Mouse (Mus musculus): Measurements from ENCODE around the gene Eml2.
A peak's percentile ranks its signal among the peaks of the same experiment; 100 is the strongest.
"Not testable (repeated sequence)": the region's sequence is repeated elsewhere in the genome, so short reads cannot be mapped to it uniquely, and the experiment has no call there.

Gene Eml2

DNA sequence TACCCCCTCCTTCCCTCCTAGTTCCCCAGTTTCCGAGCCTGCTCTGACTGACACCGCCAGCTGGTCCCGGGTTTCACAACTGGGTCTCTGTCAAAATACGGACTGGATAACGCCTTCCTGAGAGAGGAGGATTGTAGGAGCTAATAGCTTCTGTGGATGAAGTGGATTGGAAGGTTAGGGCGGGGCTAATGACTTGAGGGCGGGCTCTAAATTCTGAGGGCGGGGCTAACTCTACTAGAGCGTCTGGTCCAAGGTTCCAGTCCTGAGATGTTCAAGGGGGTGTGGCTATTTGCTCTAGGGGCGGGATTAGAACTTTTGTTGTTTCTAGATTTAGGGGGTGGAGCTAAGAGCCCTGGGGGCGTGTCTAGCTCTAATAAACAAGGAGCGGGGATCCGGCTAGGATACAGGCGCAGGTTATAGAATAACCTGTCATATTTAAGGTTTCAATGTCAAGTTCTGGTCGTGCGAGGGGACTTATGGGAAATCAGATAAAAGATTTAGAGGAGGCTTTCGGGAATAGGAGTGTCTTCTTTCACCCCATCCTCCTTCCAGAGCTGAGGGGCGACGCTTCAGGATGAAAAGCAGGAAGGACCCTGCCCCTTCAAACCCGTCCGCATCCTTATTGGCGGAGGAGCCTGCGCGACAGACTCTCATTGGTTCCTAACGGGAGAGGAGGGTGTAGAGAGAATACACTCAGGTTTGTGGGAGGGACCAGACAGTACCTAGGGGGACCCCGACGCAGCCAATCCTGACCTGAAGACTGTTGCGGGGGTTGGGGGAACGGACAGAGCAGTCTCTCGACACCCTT is at the start of gene Eml2:
Gene Eml2, plus strand, starts transcription at position 714 of the 808 bp plus-strand sequence.
- peak; percentile 97 for DNase-seq (ENCODE audit: low read depth, low spot score)

DNA sequence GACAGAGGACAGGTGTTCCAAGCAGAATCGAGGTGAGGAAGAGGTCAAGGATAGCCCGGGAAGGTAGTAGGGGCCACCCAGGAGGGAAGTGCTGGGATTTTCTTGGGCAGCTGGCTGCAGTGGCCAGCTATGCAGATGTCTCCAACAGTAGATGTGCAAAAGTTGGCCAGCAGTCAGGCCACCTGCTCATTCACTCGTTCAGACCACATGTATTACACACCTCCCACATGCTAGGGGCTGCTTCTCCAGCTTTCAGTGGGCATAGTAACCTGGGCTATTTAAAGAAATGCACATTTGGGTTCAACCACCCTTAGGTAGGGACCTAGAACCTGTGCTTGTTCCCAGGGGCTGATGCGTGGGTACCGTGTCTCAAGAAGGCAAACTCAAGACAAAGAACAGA is 48.5 kb upstream of the Eml2 start:
- DNase-seq (ENCODE audit: low read depth, low spot score) = no peak

DNA sequence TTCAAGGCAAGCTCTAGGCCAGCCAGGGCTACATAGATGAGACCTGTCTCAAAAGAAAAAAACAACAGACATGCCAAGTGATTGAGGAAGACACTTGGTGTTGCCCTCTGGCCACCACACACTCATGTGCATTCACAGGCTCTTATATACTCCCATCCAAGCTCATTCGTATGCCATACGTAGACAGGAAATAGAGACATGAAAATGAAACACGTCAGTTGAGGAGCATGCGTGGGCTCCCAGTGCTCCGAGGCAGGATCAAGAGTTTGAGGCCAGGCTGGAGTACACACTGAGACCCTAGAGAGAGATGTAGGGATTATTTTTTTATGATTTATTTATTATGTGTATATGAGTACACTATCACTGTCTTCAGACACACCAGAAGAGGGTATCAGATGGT is 46.8 kb upstream of the Eml2 start:
- no peak for DNase-seq (ENCODE audit: low read depth, low spot score)

DNA sequence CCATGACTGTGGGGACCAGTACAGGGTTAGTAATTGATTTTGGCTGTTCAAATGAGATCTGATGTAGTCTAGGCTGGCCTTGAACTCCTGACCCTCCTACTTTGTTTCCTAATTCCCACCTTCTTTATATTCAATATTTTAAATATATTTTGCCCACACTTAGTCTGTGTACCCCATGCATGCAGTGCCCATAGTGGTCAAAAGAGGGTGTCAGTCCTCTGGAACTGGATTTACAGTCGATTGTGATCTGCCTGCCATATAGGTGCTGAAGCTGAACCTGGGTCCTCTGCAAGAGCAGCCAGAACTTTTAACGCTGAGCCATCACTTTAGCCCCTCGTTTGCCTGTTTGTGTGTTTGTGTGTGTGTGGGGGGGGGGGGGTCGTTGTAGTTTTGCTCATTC is 45.6 kb upstream of the Eml2 start:
- DNase-seq (ENCODE audit: low read depth, low spot score) = no peak

DNA sequence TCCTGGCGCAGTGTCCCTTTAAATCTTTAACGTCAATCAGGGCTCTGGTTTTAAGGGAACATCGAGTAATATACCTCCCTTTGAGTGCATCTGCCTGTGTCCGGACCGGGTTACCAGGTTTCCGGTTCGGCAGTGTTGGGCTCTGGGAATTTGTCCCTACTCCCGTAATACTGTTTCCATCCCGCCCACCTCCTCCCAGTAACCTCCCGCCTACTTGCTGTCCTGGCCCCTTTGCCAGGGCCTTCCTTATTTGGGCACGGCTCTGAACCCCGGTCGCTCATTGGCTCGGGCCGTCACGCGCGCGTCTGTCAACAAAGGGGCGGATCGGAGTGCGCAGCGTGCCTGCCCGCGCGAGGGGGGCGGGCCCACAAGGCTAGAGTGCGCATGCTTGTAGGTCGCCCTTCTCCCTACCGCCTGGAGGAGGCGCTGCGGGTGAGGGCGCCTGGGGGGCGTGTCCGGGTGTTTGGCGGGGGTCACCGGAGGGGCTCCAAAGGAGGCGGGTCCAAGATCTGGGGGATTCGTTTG is 44.8 kb upstream of the Eml2 start:
- peak; percentile 98 for DNase-seq (ENCODE audit: low read depth, low spot score)

DNA sequence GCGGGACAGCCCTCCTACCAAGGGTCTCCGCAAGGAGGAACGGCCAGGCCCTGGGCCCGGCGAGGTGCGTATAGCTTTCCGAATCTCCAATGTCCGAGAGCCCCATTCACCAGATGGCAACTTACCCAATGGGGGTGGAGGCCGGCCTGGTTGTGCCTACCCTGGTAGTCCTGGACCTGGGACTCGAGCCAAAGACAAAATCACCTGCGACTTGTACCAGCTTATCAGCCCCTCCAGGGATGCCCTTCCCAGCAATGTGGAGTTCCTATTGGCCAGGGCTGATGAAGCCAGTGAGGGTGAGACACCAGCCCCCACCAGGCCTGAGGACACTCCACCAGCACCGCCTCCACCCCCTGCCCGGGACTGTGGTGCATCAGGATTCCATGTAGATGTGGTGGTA is 40.1 kb upstream of the Eml2 start:
- DNase-seq (ENCODE audit: low read depth, low spot score) = no peak

DNA sequence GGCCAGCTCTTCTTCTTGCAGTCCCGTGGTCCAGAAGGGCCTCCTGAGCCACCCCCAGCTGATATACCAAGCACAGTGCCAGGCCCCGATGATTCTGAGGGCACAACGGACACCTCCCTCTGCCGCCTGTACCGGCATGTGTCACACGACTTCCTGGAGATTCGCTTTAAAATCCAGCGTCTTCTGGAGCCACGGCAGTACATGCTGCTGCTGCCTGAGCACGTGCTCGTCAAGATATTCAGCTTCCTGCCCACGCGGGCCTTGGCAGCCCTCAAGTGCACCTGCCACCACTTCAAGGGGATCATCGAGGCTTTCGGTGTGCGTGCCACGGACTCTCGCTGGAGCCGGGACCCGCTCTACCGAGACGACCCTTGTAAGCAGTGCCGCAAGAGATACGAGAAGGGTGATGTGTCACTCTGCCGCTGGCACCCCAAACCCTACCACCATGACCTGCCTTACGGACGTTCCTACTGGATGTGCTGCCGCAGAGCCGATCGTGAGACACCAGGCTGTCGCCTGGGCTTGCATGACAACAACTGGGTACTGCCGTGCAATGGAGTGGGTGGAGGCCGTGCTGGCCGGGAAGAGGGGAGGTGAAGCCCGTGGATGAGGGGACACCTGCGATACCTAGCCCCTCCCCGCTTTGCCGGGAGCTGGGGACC is 39.4 kb upstream of the Eml2 start:
- DNase-seq (ENCODE audit: low read depth, low spot score) = peak; percentile 53

DNA sequence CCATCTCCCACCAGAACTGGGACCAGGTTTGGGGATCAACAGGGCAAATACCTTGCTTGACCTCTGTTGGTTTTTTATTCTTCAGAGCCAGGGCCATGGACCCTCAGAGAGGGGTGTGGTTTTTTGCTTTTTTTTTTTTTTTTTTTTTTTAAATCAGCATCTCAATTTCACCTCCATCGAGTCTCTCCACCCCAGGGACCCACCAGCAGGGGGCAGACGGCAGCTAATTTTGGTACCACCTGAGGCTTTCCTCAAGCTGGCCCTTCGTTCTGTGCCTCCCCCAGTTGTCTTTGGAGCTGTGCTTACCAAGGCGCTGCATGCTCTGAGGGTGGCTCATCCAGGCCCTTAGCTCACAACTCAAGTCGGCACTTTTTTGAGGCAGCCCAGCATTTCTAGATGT is 38.8 kb upstream of the Eml2 start:
- no peak for DNase-seq (ENCODE audit: low read depth, low spot score)

DNA sequence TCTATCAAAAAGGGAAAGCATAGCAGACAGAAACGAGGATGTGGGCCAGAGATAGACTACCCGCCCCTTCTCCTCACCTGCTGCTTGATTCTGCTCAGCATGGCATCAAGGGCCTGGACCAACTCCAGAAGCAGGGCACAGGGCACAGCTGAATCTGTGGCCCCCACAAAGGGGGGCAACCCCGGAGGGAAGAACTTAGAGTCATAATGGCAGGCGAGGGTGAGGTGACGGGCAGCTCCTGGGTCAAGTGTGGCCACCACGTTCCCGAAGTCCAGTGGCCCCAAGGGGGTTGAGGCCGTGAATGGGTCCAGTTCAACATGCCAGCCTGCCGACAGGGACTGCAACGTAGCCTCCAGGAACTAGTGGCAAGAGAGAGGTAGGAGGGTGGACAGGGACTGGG is 29.4 kb upstream of the Eml2 start:
- no peak for DNase-seq (ENCODE audit: low read depth, low spot score)

DNA sequence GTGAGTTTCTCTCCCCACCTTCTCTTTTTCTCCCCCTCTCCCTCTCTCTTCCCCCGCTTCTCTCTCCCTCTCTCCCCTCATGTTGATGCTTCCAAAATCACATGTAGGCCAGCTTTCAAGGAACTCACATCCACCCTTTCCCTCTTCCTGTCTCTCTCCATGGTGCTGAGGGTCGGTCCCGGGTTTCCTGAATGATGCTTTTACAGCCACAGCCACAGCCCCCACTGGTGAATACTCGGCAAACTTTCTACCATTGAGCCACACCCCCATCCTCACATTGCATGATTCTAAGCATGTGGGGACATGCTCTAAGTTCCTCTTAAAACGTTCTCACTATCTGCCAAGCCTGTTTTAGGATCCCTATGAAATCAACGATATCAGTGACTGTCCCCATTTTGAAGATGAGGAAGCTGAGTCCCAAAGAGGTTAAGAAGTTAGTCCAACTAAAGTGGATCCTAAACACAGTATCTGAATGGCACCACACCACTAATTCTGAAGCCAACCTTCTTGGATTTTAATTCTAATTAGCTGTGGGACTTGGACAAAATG is 28.6 kb upstream of the Eml2 start:
- no peak for DNase-seq (ENCODE audit: low read depth, low spot score)

DNA sequence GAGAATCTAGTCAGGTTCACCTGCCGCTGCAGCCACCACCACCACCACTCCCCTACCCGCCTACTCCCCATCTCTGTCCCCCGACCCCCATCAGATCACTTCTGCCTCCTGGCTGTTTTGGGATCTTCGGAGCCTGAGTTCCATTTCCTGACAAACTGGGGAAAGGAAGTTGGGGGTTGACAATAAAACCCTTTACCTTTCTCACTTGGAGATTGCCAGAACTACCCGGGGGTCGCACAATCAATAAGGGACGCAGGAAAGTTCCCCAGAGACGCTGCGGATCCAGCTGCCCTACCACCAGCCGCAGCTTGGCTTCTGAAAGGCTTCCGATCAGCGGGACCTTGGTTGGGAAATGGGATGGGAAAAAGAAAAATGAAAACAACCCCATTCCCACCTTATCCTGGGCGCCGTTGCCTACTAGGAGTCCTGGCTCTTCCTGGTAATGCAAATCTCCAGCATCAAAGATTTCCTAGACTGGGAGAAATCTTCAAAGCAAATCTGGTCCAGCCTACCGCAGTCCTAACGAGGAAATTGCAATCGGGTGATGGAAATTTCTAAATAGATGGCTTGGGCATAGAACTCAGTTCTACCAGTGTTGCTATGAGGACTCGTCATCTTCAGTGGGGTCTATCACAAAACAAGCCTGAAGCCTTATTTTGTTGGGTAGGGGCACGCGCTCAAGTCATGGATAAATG is 27.9 kb upstream of the Eml2 start:
- DNase-seq (ENCODE audit: low read depth, low spot score) = no peak

DNA sequence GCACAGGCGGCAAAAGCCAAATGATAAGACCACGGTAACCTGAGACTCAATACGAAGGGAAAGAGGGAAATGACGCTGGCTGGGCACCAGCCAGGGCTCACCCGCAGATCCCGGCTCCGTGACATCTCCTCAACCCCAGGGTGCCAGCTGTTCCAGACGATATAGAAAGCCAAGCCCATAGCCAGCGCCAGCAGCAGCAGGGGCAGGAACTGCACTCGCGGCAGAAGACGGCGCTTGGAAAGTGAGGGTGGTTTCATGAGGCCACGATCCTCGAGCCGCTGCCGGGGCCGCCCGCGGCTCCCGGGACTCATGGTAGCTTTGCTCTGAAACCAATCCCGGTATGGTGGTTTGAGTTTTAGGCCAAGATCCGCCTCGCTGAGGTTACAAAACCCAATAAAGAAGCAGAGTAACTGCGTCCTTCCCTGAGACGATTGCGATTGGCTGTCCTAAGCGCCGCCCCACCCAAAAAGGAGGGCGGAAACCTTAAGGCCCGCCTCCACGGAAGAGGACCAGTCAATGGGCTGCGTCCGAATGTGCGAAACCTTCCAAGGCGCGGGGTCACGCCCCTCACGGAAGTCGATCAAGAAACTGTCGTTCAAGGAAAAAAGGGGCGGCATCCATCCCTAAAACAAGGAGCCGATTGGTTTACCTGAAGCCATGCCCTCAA is 27.2 kb upstream of the Eml2 start, which contains the start of gene Qpctl:
Gene Qpctl, minus strand, starts transcription at position 417 of the 667 bp plus-strand sequence.
- peak; percentile 99 for DNase-seq (ENCODE audit: low read depth, low spot score)

DNA sequence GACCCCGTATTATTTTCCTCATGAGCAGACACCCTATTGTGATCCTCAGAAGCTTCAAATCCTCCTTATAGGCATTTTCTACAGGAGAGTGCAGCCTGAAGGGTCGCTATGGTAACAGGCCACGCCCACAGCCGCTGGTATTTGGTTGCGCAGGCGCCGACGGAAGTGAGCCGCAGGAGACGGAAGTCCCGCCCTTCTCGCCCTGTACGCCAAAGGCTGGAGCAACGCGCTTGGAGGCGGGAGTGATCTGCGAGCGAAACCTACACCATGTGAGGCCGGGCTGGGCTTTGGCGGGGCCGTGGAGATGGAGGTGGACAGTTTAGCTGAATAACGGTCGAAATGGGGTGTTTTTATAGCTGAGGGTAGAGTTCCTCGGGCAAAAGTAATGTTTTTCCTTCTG is 26.6 kb upstream of the Eml2 start, which contains the start of gene Snrpd2:
Gene Snrpd2, plus strand, starts transcription at position 97 of the 400 bp plus-strand sequence.
- peak; percentile 91 for DNase-seq (ENCODE audit: low read depth, low spot score)

DNA sequence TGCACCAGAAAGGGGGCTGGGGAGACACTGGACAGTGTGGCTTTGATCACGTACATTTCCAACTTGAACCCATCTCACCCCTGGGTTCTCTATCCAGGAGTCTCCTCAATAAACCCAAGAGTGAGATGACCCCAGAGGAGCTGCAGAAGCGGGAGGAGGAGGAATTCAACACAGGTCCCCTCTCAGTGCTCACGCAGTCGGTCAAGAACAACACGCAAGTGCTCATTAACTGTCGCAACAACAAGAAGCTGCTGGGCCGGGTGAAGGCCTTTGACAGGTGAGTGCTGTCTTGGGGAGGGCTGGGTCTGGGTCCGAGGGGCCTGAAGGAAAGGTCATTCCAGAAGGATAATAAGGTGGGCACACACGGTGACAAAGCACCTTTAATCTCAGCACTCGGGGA is 25.1 kb upstream of the Eml2 start:
- not testable (repeated sequence) for DNase-seq (ENCODE audit: low read depth, low spot score)

DNA sequence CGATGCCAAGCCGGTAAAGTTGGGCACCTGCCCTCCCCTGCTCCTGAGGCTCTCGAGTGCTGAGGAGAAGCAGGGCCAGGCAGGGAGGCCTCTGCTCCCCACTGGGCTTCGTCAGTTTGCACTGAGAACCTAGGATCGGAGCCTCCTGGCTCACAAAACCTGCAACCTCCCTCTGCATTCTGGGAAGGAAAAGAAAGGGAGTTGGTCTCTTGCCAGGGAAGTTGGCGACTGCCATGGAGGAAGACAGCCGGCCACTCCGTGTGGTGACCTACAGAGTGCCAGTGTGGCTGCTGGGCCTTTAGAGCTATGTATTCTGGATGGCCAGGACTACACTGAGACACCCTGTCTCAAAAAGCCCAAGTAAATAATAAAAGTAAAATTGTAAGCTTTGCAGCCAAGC is 21.4 kb upstream of the Eml2 start:
- no peak for DNase-seq (ENCODE audit: low read depth, low spot score)

DNA sequence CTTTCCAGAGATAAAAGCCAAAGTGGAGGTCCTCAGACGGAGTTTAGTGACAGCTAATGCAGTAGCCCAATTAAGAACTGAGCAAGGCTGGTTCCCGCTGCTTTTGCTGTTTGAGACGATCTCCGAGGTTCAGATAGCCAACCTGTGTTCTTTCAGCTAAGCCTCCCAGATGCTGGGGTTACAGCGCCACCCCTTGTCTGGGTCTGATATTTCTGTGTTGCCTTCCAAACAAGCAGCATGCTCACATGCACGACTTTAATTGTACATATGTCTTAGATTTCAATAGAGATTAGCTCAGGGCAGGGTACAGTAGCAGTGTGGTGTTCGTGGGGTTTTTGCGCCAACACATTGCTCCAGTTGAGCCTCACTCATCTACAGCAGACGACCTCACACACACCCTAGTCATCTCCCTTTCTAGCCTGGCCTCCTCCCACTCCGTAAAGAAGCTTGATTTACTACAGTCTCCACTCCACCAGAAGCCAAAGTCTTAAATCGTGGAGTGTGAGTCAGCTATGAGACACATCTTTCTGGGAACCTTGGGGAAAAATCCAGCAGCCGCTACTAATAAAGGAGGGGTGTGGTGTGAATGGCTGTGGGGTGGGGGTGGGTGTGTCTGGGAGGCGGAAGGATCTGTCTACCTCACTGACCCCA is 20.3 kb upstream of the Eml2 start:
- no peak for DNase-seq (ENCODE audit: low read depth, low spot score)

DNA sequence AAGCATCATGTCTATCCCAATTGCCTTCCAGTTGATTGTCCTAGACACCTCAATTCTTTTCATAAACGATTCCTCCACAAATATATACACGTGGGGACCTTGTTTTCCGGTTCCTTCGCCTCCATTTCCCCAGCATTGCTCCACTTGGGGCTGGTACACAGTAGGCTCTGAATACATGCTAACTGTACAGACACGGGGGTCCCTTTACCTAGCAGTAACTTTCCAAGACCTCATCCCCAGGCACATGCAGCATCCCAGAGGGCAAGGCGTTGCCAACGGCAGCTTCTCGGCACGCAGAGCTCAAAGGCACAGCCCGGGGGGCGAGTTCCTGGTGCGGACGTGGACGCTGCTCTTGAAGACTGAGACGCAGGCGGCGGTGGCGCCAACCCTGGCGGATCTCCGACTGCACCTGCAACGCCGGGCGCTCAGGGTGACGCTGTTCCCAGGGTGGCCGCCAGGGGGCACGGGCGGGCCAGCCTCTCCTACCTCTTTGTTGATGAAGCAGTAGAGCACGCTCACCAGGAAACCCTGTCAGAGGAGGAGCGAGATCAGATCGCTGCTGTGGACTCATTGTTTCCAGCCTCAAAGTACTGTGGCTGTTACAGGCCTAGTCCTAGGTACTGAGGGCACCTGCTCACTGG is 18.9 kb upstream of the Eml2 start:
- no peak for DNase-seq (ENCODE audit: low read depth, low spot score)

DNA sequence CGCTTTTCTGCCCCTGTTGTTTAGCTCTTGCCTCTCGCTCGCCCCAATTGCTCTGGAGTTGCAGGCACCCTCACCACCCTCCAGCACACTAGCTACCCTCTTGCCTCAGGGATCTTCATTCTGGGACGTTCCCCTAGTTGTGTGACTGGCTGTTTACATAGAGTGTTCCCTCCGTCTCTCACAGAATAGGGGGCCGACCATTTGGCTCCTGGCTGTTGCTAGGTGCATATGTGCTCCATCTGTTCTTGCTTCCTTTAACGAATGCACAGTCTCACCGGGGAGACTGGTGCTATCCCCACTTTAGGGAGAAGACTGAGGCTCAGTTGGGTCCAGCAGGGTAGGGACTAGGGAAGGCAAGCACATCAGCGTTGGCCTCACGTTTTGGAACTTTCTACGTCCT is 17.6 kb upstream of the Eml2 start:
- no peak for DNase-seq (ENCODE audit: low read depth, low spot score)

DNA sequence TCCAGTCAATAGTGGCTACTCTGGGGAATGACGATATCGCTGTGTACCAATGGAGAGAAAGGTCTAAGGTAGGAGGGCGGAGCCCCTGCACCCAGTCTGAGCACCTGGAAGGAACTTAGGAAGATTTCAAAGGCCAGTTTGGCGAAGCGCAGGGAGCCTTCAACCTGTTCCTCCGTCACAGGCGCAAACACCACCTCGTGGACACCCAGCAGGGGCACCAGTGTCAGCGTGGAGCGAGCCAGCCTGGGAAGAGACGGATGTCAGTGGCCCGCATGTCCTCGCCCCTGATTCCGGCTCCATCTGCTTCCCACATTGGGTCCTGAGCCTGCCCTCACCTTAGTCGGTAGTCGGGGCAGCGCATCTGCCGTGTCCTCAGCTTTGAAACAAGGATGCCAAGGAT is 16.8 kb upstream of the Eml2 start:
- no peak for DNase-seq (ENCODE audit: low read depth, low spot score)

DNA sequence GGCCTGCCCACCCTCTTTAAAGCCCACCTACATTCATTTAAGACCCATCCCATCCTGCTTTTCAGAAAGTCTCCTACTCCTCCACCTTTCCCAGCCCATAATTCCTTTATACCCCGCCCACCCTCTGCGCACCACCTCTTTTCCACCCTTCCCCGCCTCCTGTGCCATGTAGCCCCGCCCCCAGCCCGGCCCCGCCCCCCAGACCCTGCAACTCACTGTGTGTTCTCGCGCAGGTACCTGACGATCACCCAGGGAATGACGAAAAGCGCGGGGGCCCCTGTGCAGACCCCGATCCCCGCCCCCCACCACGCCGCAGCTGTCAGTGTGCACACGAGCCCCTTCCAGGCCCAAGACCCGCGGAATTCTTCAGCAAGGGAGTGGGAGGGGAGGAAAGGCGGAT is 16.1 kb upstream of the Eml2 start:
- no peak for DNase-seq (ENCODE audit: low read depth, low spot score)

Data from telencephalon, adult 2 months (tissue).